Mouse (Mus musculus) E14TG2a.4 (cell line): ENCODE measurements around the gene Sema5a.

Source experiments
- H3K27me3 ChIP-seq: 2 replicates; pipeline ENCODE4 v1.6.1; 2014; ENCODE audit warnings: low read length, control low read depth; ENCODE audit not compliant: insufficient read depth
- H3K36me3 ChIP-seq: 2 replicates; pipeline ENCODE4 v1.6.1; 2014; ENCODE audit warnings: low read length, control low read depth; ENCODE audit not compliant: insufficient read depth
- H3K4me1 ChIP-seq: replicated peaks from 2 replicates; pipeline ENCODE4 v1.6.1; 2014; ENCODE audit warnings: low read depth, low read length, control low read depth
- H3K4me3 ChIP-seq: replicated peaks from 2 replicates; pipeline ENCODE4 v1.5.1; 2014; ENCODE audit warnings: mild to moderate bottlenecking, low read length
- H3K9me3 ChIP-seq: 2 replicates; pipeline ENCODE4 v1.6.1; 2014; ENCODE audit warnings: low read length, control low read depth
- CTCF ChIP-seq: conservative IDR thresholded peaks from 2 replicates; pipeline ENCODE4 v1.5.1; 2014; ENCODE audit warnings: low read length
- NANOG ChIP-seq: IDR thresholded peaks from 2 replicates; pipeline ENCODE4 v1.6.1; 2014; ENCODE audit warnings: borderline replicate concordance, low read length, mixed read lengths
- POU5F1 ChIP-seq: IDR thresholded peaks from 2 replicates; pipeline ENCODE4 v1.6.1; 2014; ENCODE audit warnings: low read length, borderline replicate concordance

Sema5a gene

DNA sequence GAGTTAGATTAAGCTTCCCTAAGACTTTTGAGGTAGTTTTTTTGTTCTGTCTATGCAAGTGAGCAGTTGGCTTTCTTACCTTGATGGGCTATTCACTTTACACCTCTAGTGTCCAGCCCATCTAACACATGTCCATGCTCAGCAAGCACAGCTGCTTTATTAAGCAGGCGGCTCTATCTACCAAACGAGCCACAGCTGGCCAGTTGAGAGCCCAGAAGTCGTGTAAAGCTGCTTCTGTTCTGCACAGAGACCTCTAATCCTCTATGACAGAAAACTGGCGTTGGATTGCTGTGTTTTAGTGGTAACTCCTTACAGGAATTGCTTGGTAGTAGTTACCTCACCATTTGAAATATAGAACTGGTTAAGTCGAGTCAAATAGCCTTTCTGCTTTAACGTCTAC is 126.8 kb downstream of the Sema5a start:
- no peaks in the 10 kb centered on the region for H3K9me3 ChIP-seq
- no peak overlapping the region for H3K4me3 ChIP-seq
- no peaks in the 10 kb centered on the region for H3K27me3 ChIP-seq
- H3K4me1 ChIP-seq, result no peaks in the 10 kb centered on the region
- TF ChIP-seq NANOG (no peak), POU5F1 (no peak), CTCF (no peak)
- no peaks in the 10 kb centered on the region for H3K36me3 ChIP-seq

- Histone ChIP-seq H3K9me3 (no peaks in the 10 kb centered on the region), H3K36me3 (no peaks in the 10 kb centered on the region), H3K4me1 (no peaks in the 10 kb centered on the region), H3K4me3 (no peak overlapping the region), H3K27me3 (no peaks in the 10 kb centered on the region)
- TF ChIP-seq CTCF (no peak), POU5F1 (no peak), NANOG (no peak)
Measured at GRCm38 (mm10) chr15:32376326-32376725, 131.7 kb downstream of the Sema5a start.

GRCm38 (mm10) chr15:32377781-32378180 is 133.2 kb downstream of the Sema5a start:
- Histone ChIP-seq H3K36me3 (no peaks in the 10 kb centered on the region), H3K4me3 (no peak overlapping the region), H3K4me1 (no peaks in the 10 kb centered on the region), H3K27me3 (no peaks in the 10 kb centered on the region), H3K9me3 (no peaks in the 10 kb centered on the region)
- TF ChIP-seq NANOG, result no peak

DNA sequence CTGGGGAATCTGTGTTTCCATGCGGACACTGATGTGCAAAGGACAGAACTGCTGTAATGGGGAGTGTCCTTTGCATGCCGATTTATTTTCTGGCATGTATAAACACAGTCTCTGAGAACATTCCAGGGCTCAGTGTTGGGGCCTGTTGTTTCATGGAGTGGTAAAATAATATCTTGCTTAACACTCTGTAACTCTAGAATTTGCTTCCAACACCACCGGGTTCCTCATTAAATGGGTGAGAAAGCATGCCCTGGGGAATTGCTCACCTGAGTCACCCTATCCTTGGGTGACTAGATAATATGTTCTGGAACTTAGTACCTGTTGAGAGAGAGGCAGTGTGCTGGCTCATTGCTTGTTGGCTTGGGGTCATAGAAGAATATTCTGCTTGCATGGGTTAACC is 135.7 kb downstream of the Sema5a start:
- Histone ChIP-seq H3K4me3 (no peak overlapping the region), H3K27me3 (no peaks in the 10 kb centered on the region), H3K36me3 (no peaks in the 10 kb centered on the region), H3K9me3 (no peaks in the 10 kb centered on the region), H3K4me1 (no peaks in the 10 kb centered on the region)
- TF ChIP-seq NANOG (no peak), CTCF (no peak), POU5F1 (no peak)

DNA sequence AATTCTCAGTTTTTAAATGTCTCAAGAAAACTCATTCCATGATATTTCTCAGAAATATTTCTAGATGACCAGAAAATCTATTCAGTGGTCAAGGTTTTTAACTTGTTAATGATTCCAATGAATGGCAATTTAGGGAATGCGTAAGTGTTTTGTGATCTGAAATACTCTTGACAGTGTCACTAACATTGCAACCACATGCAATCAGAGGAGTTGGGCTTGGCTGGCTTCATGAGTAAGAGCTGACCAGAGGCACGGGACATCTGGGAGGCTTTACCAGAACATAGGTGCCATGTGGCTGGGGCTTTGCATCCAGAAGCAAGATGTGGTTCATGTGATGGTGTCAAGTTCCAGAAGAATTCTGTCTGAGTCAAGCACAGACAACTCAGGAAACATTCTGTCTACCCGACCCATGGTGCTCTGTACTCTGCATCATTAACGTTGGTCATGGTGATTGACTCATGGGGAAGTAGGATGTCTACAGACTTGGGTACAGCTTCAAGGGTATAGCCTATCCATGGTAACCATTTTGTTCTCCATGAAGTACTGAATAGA is 138.4 kb downstream of the Sema5a start:
- H3K36me3 ChIP-seq, result no peaks in the 10 kb centered on the region
- H3K9me3 ChIP-seq, result no peaks in the 10 kb centered on the region
- H3K27me3 ChIP-seq, result no peaks in the 10 kb centered on the region
- no peaks in the 10 kb centered on the region for H3K4me1 ChIP-seq
- H3K4me3 ChIP-seq, result no peak overlapping the region
- no peak for TF ChIP-seq CTCF
- TF ChIP-seq POU5F1, result no peak
- TF ChIP-seq NANOG, result no peak

- TF ChIP-seq POU5F1 (no peak), NANOG (no peak), CTCF (no peak)
- H3K36me3 ChIP-seq, result no peaks in the 10 kb centered on the region
- no peaks in the 10 kb centered on the region for H3K9me3 ChIP-seq
- H3K27me3 ChIP-seq, result no peaks in the 10 kb centered on the region
- H3K4me1 ChIP-seq, result no peaks in the 10 kb centered on the region
- no peak overlapping the region for H3K4me3 ChIP-seq
Measured at GRCm38 (mm10) chr15:32396241-32396890, 151.8 kb downstream of the Sema5a start.

DNA sequence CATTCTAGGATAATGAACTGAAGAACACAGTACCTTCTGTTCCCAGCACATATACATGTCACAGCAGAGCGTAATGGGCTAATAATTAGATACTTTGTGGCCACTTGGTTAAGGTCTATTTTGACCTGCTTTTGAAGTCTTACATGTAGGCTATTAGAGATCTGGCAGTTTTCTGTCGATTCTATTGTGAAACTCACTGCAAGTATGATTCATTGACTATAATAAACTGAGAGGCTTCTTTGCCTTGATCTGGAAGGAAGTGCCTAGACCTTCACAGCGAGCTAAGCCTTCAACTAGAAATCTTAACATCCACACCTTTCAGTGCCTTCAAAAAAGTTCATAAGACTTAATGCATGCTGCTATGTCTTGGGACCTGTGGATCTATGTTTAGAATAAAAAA is 152.5 kb downstream of the Sema5a start:
- no peak for TF ChIP-seq NANOG
- no peak for TF ChIP-seq CTCF
- TF ChIP-seq POU5F1, result no peak
- H3K9me3 ChIP-seq, result no peaks in the 10 kb centered on the region

GRCm38 (mm10) chr15:32398721-32399120 is 154.1 kb downstream of the Sema5a start:
- TF ChIP-seq POU5F1 (no peak), NANOG (no peak), CTCF (no peak)
- Histone ChIP-seq H3K4me3 (no peak overlapping the region), H3K4me1 (no peaks in the 10 kb centered on the region), H3K36me3 (no peaks in the 10 kb centered on the region), H3K27me3 (no peaks in the 10 kb centered on the region), H3K9me3 (no peaks in the 10 kb centered on the region)

More for the DNA sequence above, 152.5 kb downstream of the Sema5a start:
- H3K4me1 ChIP-seq, result no peaks in the 10 kb centered on the region
- H3K27me3 ChIP-seq, result no peaks in the 10 kb centered on the region
- no peaks in the 10 kb centered on the region for H3K36me3 ChIP-seq
- no peak overlapping the region for H3K4me3 ChIP-seq

GRCm38 (mm10) chr15:32401909-32402527 is 157.4 kb downstream of the Sema5a start:
- Histone ChIP-seq H3K4me3 (no peak overlapping the region), H3K27me3 (no peaks in the 10 kb centered on the region), H3K36me3 (no peaks in the 10 kb centered on the region), H3K9me3 (no peaks in the 10 kb centered on the region), H3K4me1 (no peaks in the 10 kb centered on the region)
- no peak for TF ChIP-seq POU5F1
- TF ChIP-seq CTCF, result no peak
- TF ChIP-seq NANOG, result no peak
